Mouse (Mus musculus): ENCODE data around the gene Wdr76.
"Not testable (repeated sequence)": the region's sequence is repeated elsewhere in the genome, so short reads cannot be mapped to it uniquely, and the experiment has no call there.

Wdr76 gene

GRCm38 (mm10) chr2:121522006-121522405 is 15.5 kb downstream of the Wdr76 start:
- DNase-seq = no peak

GRCm38 (mm10) chr2:121522830-121523229 is 16.3 kb downstream of the Wdr76 start:
- DNase-seq = not testable (repeated sequence)

- DNase-seq = no peak
Measured at GRCm38 (mm10) chr2:121525056-121525455, 18.5 kb downstream of the Wdr76 start.

GRCm38 (mm10) chr2:121544829-121545228 is 38.3 kb downstream of the Wdr76 start:
- DNase-seq = no peak

- DNase-seq = no peak
Measured at GRCm38 (mm10) chr2:121549630-121550029, 43.1 kb downstream of the Wdr76 start.

GRCm38 (mm10) chr2:121551271-121551670 is 44.7 kb downstream of the Wdr76 start:
- no peak for DNase-seq

GRCm38 (mm10) chr2:121563117-121563516 is 56.6 kb downstream of the Wdr76 start:
- no peak for DNase-seq

- no peak for DNase-seq
Measured at GRCm38 (mm10) chr2:121565911-121566310, 59.4 kb downstream of the Wdr76 start.

- DNase-seq = no peak
Measured at GRCm38 (mm10) chr2:121570049-121570448, 63.5 kb downstream of the Wdr76 start.

- no peak for DNase-seq
Measured at GRCm38 (mm10) chr2:121570999-121571655, 64.6 kb downstream of the Wdr76 start.

GRCm38 (mm10) chr2:121571780-121572179 is 65.3 kb downstream of the Wdr76 start:
- peak; percentile 56 to 60 for DNase-seq

- no peak for DNase-seq
Measured at GRCm38 (mm10) chr2:121574066-121574630, 67.6 kb downstream of the Wdr76 start.

- no peak for DNase-seq
Measured at GRCm38 (mm10) chr2:121575741-121576201, 69.2 kb downstream of the Wdr76 start.

- DNase-seq = no peak
Measured at GRCm38 (mm10) chr2:121582809-121583376, 76.4 kb downstream of the Wdr76 start.

- DNase-seq = no peak
Measured at GRCm38 (mm10) chr2:121583468-121584116, 77.1 kb downstream of the Wdr76 start.

- DNase-seq = no peak
Measured at GRCm38 (mm10) chr2:121584705-121585104, 78.2 kb downstream of the Wdr76 start.

GRCm38 (mm10) chr2:121587523-121588308 is 81.2 kb downstream of the Wdr76 start:
- DNase-seq = no peak

GRCm38 (mm10) chr2:121588309-121588694 is 81.8 kb downstream of the Wdr76 start:
- DNase-seq = no peak

- no peak for DNase-seq
Measured at GRCm38 (mm10) chr2:121594131-121594530, 87.6 kb downstream of the Wdr76 start.
